Mouse (Mus musculus): ENCODE measurements around the gene Fndc3a. TPM values are rescaled to one million over a fixed set of nuclear protein-coding genes. Genes with fewer than 3 reads are reported as not detected.

Gene Fndc3a
- polyA plus RNA-seq, 1 experiment from 2014 or later: 59.1 TPM

DNA sequence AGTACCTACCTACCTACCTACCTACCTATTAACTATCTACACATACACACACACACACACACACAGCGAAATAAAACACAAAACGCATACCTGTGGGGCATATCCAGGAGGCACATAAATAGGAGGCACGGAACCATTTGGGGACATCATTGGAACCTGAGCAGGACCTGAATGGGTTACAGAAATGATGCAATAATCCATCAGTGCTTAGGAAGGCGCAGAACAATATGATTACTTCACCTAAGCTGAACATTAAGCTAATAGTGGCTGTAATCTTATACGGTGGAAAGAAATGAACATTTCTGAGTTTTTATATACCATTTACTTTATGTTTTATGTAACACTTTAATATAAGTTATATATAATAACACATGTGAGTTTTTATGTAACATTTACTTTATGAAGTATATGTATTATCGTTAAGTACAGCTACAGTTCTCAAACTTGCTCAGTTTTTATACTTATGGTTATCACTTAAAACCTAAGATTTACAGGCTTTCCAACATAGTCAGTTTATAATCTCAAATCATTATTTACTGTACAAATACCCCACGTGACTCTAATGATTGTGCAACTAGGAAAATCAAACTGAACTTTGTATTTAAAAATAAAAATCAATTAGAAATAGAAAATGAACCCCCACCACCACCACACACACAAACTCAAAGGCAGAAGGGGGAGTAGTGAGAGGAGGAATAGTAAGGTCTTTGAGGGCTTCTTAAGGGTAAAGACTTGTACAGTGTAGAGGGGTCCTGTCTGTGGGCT is 110.6 kb downstream of the Fndc3a start:
- Histone ChIP-seq H3K36me3 (peaks cover 12% of the 10 kb centered on the region), H3K9ac (replicated peaks) (no peak overlapping the region), H3K4me3 (replicated peaks) (no peak overlapping the region), H3K4me1 (replicated peaks) (peaks cover 24% of the 10 kb centered on the region), H3K27ac (no peak overlapping the region), H3K9me3 (no peaks in the 10 kb centered on the region), H3K27me3 (no peaks in the 10 kb centered on the region), H3K4me2 (replicated peaks) (no peak overlapping the region)
- no peak for ATAC-seq
- WGBS: 95% methylated on average over 7 of the region's 7 CpGs

DNA sequence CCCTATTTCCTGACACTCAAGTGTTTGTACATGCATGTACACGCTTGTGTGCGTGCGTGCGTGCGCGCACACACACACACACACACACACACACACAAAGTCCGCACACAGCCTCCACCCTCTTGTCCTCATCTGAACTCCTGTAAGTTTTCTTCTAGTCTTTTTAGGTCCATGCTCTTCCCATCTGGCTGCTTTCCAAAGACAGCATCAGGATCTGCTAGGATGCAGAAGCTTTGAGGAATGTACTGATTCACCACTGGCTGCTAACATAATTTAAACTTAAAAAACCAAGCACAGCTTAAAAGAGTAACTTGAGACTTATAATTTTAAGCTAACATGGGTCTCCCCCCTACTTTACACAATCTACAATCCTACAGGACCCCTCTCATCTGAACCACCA is 115.6 kb downstream of the Fndc3a start:
- ATAC-seq: no peak
- Histone ChIP-seq H3K9ac (replicated peaks) (no peak overlapping the region), H3K4me2 (replicated peaks) (no peak overlapping the region), H3K27me3 (no peaks in the 10 kb centered on the region), H3K36me3 (peaks cover 19% of the 10 kb centered on the region), H3K27ac (no peak overlapping the region), H3K9me3 (no peaks in the 10 kb centered on the region), H3K4me3 (replicated peaks) (no peak overlapping the region), H3K4me1 (replicated peaks) (no peaks in the 10 kb centered on the region)
- 98% methylated on average over 7 of the region's 7 CpGs for WGBS

DNA sequence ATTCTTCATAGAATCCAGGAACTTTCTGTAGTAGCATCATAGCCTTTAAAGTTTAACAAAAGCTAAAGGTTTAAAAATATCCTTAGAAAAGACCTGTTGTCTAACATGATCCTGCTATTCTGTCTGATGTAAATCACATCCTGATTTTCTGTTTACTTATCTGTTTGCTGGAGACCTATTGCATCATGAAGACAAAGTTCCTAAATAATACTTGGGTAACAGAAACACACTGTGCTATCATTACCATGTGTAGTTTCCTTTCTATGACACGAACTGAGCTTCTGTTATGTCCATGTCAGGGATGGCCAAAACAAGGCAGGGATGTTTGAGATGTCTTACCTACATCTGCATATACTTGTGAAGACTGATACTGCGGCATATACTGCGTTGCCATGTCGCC is 120.4 kb downstream of the Fndc3a start:
- Histone ChIP-seq H3K9ac (replicated peaks) (no peak overlapping the region), H3K4me1 (replicated peaks) (no peaks in the 10 kb centered on the region), H3K36me3 (peaks cover 28% of the 10 kb centered on the region)

GRCm38 (mm10) chr14:72582979-72583378 is 126.8 kb downstream of the Fndc3a start:
- H3K4me1 ChIP-seq (replicated peaks): peaks cover 4% of the 10 kb centered on the region; the same call in 1 of the 2 replicates
- H3K27ac ChIP-seq: no peak overlapping the region
- no peaks in the 10 kb centered on the region for H3K9me3 ChIP-seq
- WGBS: 28% methylated on average over 6 of the region's 6 CpGs
- H3K9ac ChIP-seq (replicated peaks): no peak overlapping the region
- no peak overlapping the region for H3K4me3 ChIP-seq (replicated peaks)
- no peak overlapping the region for H3K4me2 ChIP-seq (replicated peaks)
- H3K36me3 ChIP-seq: peaks cover 31% of the 10 kb centered on the region
- ATAC-seq: no peak
- no peaks in the 10 kb centered on the region for H3K27me3 ChIP-seq

More for the DNA sequence above, 120.4 kb downstream of the Fndc3a start:
- WGBS: 98% methylated on average over 4 of the region's 4 CpGs
- no peak for ATAC-seq
- no peak overlapping the region for H3K27ac ChIP-seq
- H3K27me3 ChIP-seq: no peaks in the 10 kb centered on the region
- H3K4me2 ChIP-seq (replicated peaks): no peak overlapping the region
- H3K4me3 ChIP-seq (replicated peaks): no peak overlapping the region
- H3K9me3 ChIP-seq: no peaks in the 10 kb centered on the region

GRCm38 (mm10) chr14:72580991-72581390 is 128.8 kb downstream of the Fndc3a start:
- Histone ChIP-seq H3K36me3 (peaks cover 23% of the 10 kb centered on the region), H3K4me3 (replicated peaks) (no peak overlapping the region), H3K4me1 (replicated peaks) (peaks cover 4% of the 10 kb centered on the region; the same call in 1 of the 2 replicates), H3K9me3 (no peaks in the 10 kb centered on the region), H3K27me3 (no peaks in the 10 kb centered on the region), H3K27ac (no peak overlapping the region), H3K4me2 (replicated peaks) (no peak overlapping the region), H3K9ac (replicated peaks) (no peak overlapping the region)
- no peak for ATAC-seq
- WGBS: 97% methylated on average over 3 of the region's 3 CpGs

DNA sequence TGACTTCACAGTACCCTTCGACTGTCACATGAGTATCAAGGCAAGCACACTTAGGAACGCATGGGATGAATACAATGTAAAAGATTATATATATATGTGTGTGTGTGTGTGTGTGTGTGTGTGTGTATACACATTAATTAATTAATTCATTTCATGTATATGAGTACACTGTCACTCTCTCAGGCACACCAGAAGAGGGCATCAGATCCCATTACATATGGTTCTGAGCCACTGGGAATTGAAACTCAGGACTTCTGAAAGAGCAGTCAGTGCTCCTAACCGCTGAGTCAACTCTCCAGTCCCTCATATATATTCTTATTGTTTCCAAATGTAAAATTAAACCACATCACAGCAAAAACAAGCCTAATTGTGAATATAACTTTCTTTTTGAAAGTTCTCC is 133.5 kb downstream of the Fndc3a start:
- Histone ChIP-seq H3K4me3 (replicated peaks) (no peak overlapping the region), H3K27me3 (no peaks in the 10 kb centered on the region), H3K27ac (no peak overlapping the region), H3K4me1 (replicated peaks) (no peaks in the 10 kb centered on the region), H3K36me3 (peaks cover 37% of the 10 kb centered on the region), H3K9ac (replicated peaks) (no peak overlapping the region), H3K4me2 (replicated peaks) (no peak overlapping the region), H3K9me3 (no peaks in the 10 kb centered on the region)
- WGBS: 92% methylated on average over 3 of the region's 3 CpGs
- ATAC-seq: no peak

DNA sequence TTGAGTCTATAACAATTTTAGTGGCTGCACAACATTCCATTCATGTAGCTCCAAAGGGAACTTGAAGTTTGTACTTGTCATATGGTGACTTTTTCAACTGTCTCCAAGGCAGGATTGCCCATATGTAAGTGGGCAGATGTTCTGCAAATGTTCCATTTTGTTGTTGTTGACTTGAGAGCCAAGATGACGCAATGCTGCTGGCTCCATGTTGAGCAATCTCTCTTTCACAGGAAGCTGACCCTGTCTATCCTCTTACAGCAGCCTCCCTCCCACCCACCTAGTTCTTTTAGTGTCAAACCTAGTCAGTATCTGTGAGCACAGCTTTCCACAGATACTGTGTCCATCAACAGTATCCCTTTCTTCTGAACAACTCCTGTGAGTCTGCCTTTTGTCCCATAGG is 145.9 kb downstream of the Fndc3a start:
- H3K4me3 ChIP-seq (replicated peaks): no peak overlapping the region
- peaks cover 56% of the 10 kb centered on the region for H3K36me3 ChIP-seq
- H3K4me1 ChIP-seq (replicated peaks): no peaks in the 10 kb centered on the region
- ATAC-seq: no peak
- H3K27ac ChIP-seq: no peak overlapping the region
- H3K4me2 ChIP-seq (replicated peaks): no peak overlapping the region
- no peaks in the 10 kb centered on the region for H3K9me3 ChIP-seq
- no peak overlapping the region for H3K9ac ChIP-seq (replicated peaks)
- 93% methylated on average over 1 of the region's 1 CpGs for WGBS
- H3K27me3 ChIP-seq: no peaks in the 10 kb centered on the region

DNA sequence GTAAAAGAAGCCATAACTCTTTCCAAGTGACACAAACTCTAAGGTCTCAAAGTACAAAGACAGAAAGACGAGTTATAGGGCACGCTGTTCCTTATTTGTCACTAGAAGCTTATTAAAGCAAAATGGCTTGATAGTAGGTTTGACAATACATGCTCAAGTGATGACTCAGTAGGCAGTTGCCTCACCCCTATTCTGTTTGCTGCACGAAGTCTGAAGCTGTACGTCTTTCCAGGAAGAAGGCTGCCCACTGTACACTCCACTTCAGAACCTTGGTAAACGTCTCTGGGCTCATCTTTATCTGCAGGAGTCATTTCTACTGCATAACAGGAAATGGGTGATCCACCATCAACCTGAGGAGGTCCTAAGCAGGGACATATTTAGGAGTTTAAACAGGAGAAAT is 151.0 kb downstream of the Fndc3a start:
- no peak overlapping the region for H3K4me3 ChIP-seq (replicated peaks)
- no peak overlapping the region for H3K27ac ChIP-seq
- H3K4me1 ChIP-seq (replicated peaks): no peaks in the 10 kb centered on the region
- no peaks in the 10 kb centered on the region for H3K9me3 ChIP-seq
- H3K27me3 ChIP-seq: no peaks in the 10 kb centered on the region
- ATAC-seq: no peak
- no peak overlapping the region for H3K4me2 ChIP-seq (replicated peaks)
- H3K9ac ChIP-seq (replicated peaks): no peak overlapping the region
- H3K36me3 ChIP-seq: peaks cover 60% of the 10 kb centered on the region
- WGBS: 90% methylated on average over 5 of the region's 5 CpGs

DNA sequence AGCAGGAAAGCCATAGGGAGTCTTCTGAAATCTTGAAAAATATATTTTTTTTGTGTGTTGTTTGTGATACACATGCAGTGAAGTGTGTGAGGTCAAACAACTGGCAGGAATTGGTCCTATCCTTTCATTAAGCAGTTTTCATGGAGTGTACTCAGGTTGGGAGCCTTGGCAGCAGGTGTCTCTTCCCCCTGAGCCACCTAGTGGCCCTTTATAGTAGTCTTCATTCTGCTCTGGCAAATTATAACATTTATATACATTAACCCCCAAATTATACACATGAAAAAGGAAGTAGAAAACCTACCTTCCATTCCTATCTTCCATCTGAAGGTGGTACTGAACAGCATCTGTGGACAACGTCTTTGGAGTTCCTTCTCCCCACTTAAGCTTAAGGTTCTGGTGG is 154.0 kb downstream of the Fndc3a start:
- H3K9ac ChIP-seq (replicated peaks): no peak overlapping the region
- no peak overlapping the region for H3K4me2 ChIP-seq (replicated peaks)
- H3K4me3 ChIP-seq (replicated peaks): no peak overlapping the region
- ATAC-seq: no peak
- H3K27me3 ChIP-seq: no peaks in the 10 kb centered on the region
- no peak overlapping the region for H3K27ac ChIP-seq
- no peaks in the 10 kb centered on the region for H3K4me1 ChIP-seq (replicated peaks)
- peaks cover 71% of the 10 kb centered on the region for H3K36me3 ChIP-seq
- 71% methylated on average over 1 of the region's 1 CpGs for WGBS
- no peaks in the 10 kb centered on the region for H3K9me3 ChIP-seq

- Histone ChIP-seq H3K4me1 (replicated peaks) (peaks cover 13% of the 10 kb centered on the region), H3K36me3 (peaks cover 32% of the 10 kb centered on the region), H3K4me3 (replicated peaks) (no peak overlapping the region), H3K27ac (no peak overlapping the region), H3K4me2 (replicated peaks) (no peak overlapping the region), H3K9me3 (no peaks in the 10 kb centered on the region), H3K27me3 (peaks cover 20% of the 10 kb centered on the region), H3K9ac (replicated peaks) (no peak overlapping the region)
- WGBS: 92% methylated on average over 5 of the region's 5 CpGs
- peak; percentile 27; the same call in 1 of the 2 replicates for ATAC-seq
These were observed 173.3 kb downstream of the Fndc3a start for GRCm38 (mm10) chr14:72536392-72537017.

DNA sequence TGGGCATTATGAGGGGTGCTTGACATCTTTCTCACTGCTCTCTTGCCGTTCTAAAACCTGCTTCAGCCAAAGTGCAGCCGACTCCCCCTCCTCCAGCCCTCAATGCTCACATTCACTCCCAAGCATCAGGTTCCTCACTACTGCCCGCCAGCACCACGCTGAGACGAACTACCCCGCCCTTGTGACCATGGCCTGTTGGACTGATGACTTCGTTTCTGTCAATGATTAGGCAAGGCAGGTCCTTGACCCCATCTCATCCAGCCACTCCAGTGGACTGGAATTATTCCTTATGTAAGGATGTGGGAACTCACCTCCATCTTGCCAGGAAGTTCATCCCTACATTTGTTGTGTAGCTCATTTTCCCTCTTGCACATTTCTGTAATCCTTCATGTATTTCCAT is 175.9 kb downstream of the Fndc3a start:
- 86% methylated on average over 7 of the region's 7 CpGs for WGBS
- Histone ChIP-seq H3K9ac (replicated peaks) (no peak overlapping the region), H3K36me3 (peaks cover 8% of the 10 kb centered on the region), H3K4me2 (replicated peaks) (no peak overlapping the region), H3K27ac (no peak overlapping the region), H3K9me3 (no peaks in the 10 kb centered on the region), H3K4me3 (replicated peaks) (no peak overlapping the region), H3K27me3 (peaks cover 37% of the 10 kb centered on the region), H3K4me1 (replicated peaks) (peaks cover 13% of the 10 kb centered on the region)
- no peak for ATAC-seq

DNA sequence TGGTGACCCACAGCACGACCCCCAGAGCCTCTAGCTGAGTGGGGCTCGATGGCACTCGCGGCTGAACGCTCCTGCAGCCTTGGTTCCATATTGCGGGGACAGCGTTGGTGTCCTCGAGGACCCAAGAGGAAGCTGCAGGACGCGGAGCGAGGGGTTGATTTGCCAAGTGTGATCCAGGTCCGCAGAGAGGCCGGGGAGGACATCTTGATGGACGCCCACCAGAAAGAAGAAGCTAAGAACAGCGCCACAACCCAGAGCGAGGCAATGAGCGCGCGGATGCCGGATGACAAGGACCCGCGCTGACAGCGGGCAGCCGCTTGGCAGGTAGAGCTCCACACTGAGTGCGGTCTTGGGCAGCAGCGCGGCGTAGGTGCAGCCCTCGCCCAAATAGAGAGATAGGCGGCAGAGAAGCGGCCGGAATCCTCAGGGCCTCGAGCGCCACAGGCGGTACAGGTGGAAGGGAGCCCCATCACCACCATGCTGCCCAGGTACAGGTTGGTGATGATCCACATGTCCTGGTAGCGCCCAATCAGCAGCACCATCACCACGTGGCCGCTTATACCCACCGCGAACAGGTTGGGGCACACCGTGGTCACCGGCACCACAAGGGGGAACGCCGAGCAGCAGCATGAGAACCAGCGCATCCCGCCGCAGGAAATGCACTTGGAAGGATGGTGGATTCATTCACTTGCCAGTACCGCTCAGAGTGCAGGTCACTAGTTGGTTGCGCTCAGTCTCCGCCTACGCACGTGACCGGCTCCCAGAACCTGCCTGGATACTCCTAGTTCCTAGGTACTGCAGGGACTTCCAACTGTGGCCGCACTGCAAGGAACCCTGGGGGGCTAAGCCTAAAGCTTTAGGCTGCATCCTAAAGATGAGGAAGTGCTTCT is 177.5 kb downstream of the Fndc3a start:
- peaks cover 5% of the 10 kb centered on the region for H3K36me3 ChIP-seq
- peaks cover 13% of the 10 kb centered on the region for H3K4me1 ChIP-seq (replicated peaks)
- H3K9me3 ChIP-seq: no peaks in the 10 kb centered on the region
- H3K9ac ChIP-seq (replicated peaks): peak overlapping the region; percentile 56
- ATAC-seq: peak; percentile 90
- peak overlapping the region; percentile 51 for H3K4me3 ChIP-seq (replicated peaks)
- H3K27ac ChIP-seq: no peak overlapping the region
- H3K27me3 ChIP-seq: peaks cover 37% of the 10 kb centered on the region
- WGBS: 2% methylated on average over 54 of the region's 54 CpGs
- peak overlapping the region; percentile 93 for H3K4me2 ChIP-seq (replicated peaks)
